Mouse (Mus musculus) embryonic facial prominence, embryonic 13.5 days (tissue): ENCODE results near the gene Vav2. TPM values are rescaled to one million over a fixed set of nuclear protein-coding genes. Genes with fewer than 3 reads are reported as not detected.

Experiments used
- ATAC-seq: fragments of 200-750 bp; cut with Nextera tagmentation; 2 replicates; pipeline ENCODE4 v1.8.0; 2017; ENCODE audit warnings: low read depth; ENCODE audit not compliant: insufficient number of reproducible peaks, insufficient read depth, low FRiP score, low TSS enrichment
- H3K27ac ChIP-seq: fragments of 300-500 bp; sonication (generic); 2 replicates; pipeline ENCODE4 v1.5.1; 2015; ENCODE audit warnings: moderate library complexity, mild to moderate bottlenecking, inconsistent platforms
- H3K27me3 ChIP-seq: fragments of 300-500 bp; sonication (generic); 2 replicates; pipeline ENCODE4 v1.6.1; 2015; ENCODE audit warnings: mild to moderate bottlenecking, inconsistent platforms
- H3K36me3 ChIP-seq: fragments of 300-500 bp; sonication (generic); 2 replicates; pipeline ENCODE4 v1.6.1; 2015; ENCODE audit warnings: mild to moderate bottlenecking, inconsistent platforms
- H3K4me1 ChIP-seq: fragments of 300-500 bp; sonication (generic); 2 replicates; pipeline ENCODE4 v1.6.1; 2015; ENCODE audit warnings: inconsistent platforms
- H3K4me2 ChIP-seq: fragments of 300-500 bp; sonication (generic); 2 replicates; pipeline ENCODE4 v1.6.1; 2015; ENCODE audit warnings: moderate library complexity, mild to moderate bottlenecking, inconsistent platforms
- H3K4me3 ChIP-seq: fragments of 300-500 bp; sonication (generic); 2 replicates; pipeline ENCODE4 v1.5.1; 2015; ENCODE audit warnings: mild to moderate bottlenecking, inconsistent platforms
- H3K9ac ChIP-seq: fragments of 300-500 bp; sonication (generic); 2 replicates; pipeline ENCODE4 v1.6.1; 2015; ENCODE audit warnings: mild to moderate bottlenecking, inconsistent platforms
- H3K9me3 ChIP-seq: fragments of 300-500 bp; sonication (generic); 2 replicates; pipeline ENCODE4 v1.6.1; 2016; ENCODE audit warnings: inconsistent platforms
- WGBS: fragments of 180-500 bp; shearing (Covaris S2); methylation state at CpG from one replicate; pipeline ENCODE4 v1.1.7; 2015; ENCODE audit warnings: mixed read lengths; 5-methylcytosine and 5-hydroxymethylcytosine counted together
- microRNA-seq: library from miRNA; unstranded; fragments of <30 nt; microRNA quantifications from one replicate; pipeline ENCODE4, GENCODE M21; 2016
- polyA plus RNA-seq: library from polyadenylated mRNA; unstranded; fragments of >200 nt; fragmentation: Nextera tagmentation; extraction: Ambion mirVana; gene quantifications from 2 replicates; pipeline ENCODE4 v1.2.1, GENCODE M21; 2015

Vav2 gene
- polyA plus RNA-seq, 1 experiment from 2014 or later = 5.2 TPM

DNA sequence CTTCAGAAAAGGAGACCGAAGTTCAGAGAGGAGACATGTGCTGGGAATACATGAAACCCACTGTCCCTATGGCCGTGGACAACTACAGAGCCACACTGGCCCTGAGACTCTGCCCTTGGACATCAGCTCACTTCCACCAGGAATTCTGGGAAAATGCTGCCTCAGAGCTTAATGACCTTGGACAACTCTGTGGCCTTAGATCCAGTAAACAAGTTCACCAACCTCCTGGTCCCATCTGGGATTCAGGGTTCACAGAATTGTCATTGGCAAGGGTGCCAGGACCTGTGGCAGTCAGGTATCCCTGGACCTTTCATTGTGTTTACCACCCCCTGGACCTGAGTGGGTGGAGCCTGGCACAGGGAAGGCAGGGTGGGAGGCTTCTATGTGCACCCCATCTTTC lies 211.3 kb downstream of the Vav2 start:
- no peak overlapping the region for H3K9ac ChIP-seq
- H3K9me3 ChIP-seq = no peaks in the 10 kb centered on the region
- peaks cover 2% of the 10 kb centered on the region; the same call in 1 of the 2 replicates for H3K4me1 ChIP-seq
- H3K4me3 ChIP-seq = no peak overlapping the region
- 77% methylated on average over 2 of the region's 2 CpGs for WGBS
- H3K4me2 ChIP-seq = no peak overlapping the region
- H3K27ac ChIP-seq = no peak overlapping the region
- no peaks in the 10 kb centered on the region for H3K27me3 ChIP-seq
- no peak for ATAC-seq
- H3K36me3 ChIP-seq = no peaks in the 10 kb centered on the region

Small RNA genes within 50 kb of the gene (microRNA-seq; reads per million reads assigned to microRNA genes)
- not detected for gene Gm24049
- gene Mir7578 = not detected

Other genes starting within 250 kb of the Vav2 start
- gene Sardh, start 178.7 kb downstream of the Vav2 start, polyA plus RNA-seq = 5.1 and 5.8 TPM in 2 replicates
- gene Brd3os, start 15.3 kb upstream of the Vav2 start, polyA plus RNA-seq = 15.4 and 15.7 TPM in 2 replicates
- 116 and 138 TPM in 2 replicates for gene Brd3, start 80.6 kb upstream of the Vav2 start, polyA plus RNA-seq
- 57.4 and 57.9 TPM in 2 replicates for gene Wdr5, start 88.1 kb upstream of the Vav2 start, polyA plus RNA-seq
- 16.7 and 18.7 TPM in 2 replicates for gene Rxra, start 249.4 kb upstream of the Vav2 start, polyA plus RNA-seq